Mouse (Mus musculus): ENCODE measurements around the gene Spp2. TPM values are rescaled to one million over a fixed set of nuclear protein-coding genes. Genes with fewer than 3 reads are reported as not detected.

Spp2 gene
- total and polyA plus RNA-seq, 2 experiments from 2014 or later, result 1.2 to 1.3 TPM

DNA sequence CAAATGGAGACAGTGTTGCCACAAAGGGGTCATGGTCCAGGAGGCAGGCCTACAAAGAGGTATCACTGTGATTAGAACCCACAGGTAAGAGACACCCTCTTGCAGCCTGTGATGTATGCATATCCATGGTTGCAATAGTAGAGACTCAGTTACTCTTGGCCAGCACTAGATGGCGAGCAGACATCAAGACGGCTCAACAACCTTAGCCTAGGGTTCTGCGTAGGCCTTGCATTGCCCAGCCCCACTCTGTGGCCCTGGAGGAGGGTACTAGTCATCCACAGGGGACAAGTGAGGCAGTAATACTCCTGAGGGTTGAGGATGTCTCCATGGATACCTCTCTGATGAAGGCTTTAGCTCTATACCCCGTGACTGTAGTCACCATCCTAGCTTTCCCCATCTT, 59.0 kb downstream of the Spp2 start:
- WGBS, result 76% methylated on average over 4 of the region's 4 CpGs
- H3K27me3 ChIP-seq (ENCODE audit: insufficient read depth, low read length), result no peaks in the 10 kb centered on the region
- H3K4me3 ChIP-seq (ENCODE audit: low read depth, low read length), result no peak overlapping the region
- peak; percentile 65 for TF ChIP-seq CTCF (IDR thresholded peaks at IDR 0.05; ENCODE audit: low read depth)
- H3K36me3 ChIP-seq (ENCODE audit: insufficient read depth), result no peaks in the 10 kb centered on the region
- H3K9ac ChIP-seq, result no peak overlapping the region
- peak; percentile 55 for ATAC-seq
- no peaks in the 10 kb centered on the region for H3K9me3 ChIP-seq (ENCODE audit: low read length)
- H3K27ac ChIP-seq (ENCODE audit: low read depth, low read length), result no peak overlapping the region
- H3K4me1 ChIP-seq (ENCODE audit: insufficient read depth), result no peaks in the 10 kb centered on the region
- peak; percentile 54 for DNase-seq
- H3K4me2 ChIP-seq (ENCODE audit: low read depth), result no peak overlapping the region

GRCm38 (mm10) chr1:88466325-88467064, 59.7 kb downstream of the Spp2 start:
- Histone ChIP-seq H3K27ac (ENCODE audit: low read depth, low read length) (no peak overlapping the region), H3K36me3 (ENCODE audit: insufficient read depth) (no peaks in the 10 kb centered on the region), H3K9ac (no peak overlapping the region), H3K4me2 (ENCODE audit: low read depth) (no peak overlapping the region), H3K4me1 (ENCODE audit: insufficient read depth) (no peaks in the 10 kb centered on the region), H3K27me3 (ENCODE audit: insufficient read depth, low read length) (no peaks in the 10 kb centered on the region), H3K9me3 (ENCODE audit: low read length) (no peaks in the 10 kb centered on the region), H3K4me3 (ENCODE audit: low read depth, low read length) (no peak overlapping the region)
- no peak for DNase-seq
- TF ChIP-seq CTCF (IDR thresholded peaks at IDR 0.05; ENCODE audit: low read depth), result no peak
- no peak for ATAC-seq
- WGBS, result 68% methylated on average over 8 of the region's 8 CpGs

DNA sequence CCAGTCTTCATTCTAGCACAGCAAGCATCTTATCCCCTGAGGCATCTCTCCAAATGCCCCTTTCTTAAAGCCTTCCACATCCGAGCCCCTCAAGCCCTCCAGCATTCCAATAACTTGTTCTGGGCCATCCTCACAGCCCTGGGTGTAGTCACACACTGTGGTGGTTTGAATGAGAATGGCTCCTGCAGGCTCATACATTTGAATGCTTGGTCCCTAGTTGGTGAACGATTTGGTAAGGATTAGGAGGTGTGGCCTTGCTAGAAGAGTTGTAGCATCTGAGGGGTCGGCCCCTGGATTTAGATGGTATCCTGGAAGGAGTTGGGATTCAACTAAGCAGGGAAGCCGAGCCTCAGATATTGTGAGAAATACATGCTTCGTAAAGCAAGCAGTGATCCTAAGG, 61.1 kb downstream of the Spp2 start:
- no peak overlapping the region for H3K4me3 ChIP-seq (ENCODE audit: low read depth, low read length)
- ATAC-seq (no peak), DNase-seq (no peak)
- H3K9me3 ChIP-seq (ENCODE audit: low read length), result no peaks in the 10 kb centered on the region
- no peak overlapping the region for H3K27ac ChIP-seq (ENCODE audit: low read depth, low read length)
- 79% methylated on average over 5 of the region's 5 CpGs for WGBS
- no peaks in the 10 kb centered on the region for H3K4me1 ChIP-seq (ENCODE audit: insufficient read depth)
- H3K27me3 ChIP-seq (ENCODE audit: insufficient read depth, low read length), result no peaks in the 10 kb centered on the region
- no peak overlapping the region for H3K4me2 ChIP-seq (ENCODE audit: low read depth)
- H3K9ac ChIP-seq, result no peak overlapping the region
- H3K36me3 ChIP-seq (ENCODE audit: insufficient read depth), result no peaks in the 10 kb centered on the region
- no peak for TF ChIP-seq CTCF (IDR thresholded peaks at IDR 0.05; ENCODE audit: low read depth)

DNA sequence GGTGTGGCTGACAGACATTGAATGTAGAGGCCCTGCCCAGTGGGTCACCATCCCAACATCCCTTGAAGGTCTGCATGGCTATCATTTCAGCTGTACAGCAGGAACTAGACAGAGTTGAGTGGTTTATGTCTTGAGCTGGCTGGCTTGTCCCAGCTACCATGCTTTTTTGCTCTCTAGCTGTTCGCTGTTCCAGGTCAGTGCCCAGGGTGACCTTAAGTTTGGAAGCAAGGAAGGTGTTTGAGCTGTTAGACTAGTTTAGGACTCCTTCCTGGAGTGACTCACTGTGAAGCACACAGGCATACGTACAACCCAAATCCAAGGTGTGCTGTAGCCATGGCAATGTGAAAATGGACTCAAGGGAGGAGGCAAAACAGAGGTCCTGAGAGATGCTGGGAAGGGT, 61.6 kb downstream of the Spp2 start:
- Histone ChIP-seq H3K36me3 (ENCODE audit: insufficient read depth) (no peaks in the 10 kb centered on the region), H3K9me3 (ENCODE audit: low read length) (no peaks in the 10 kb centered on the region), H3K4me2 (ENCODE audit: low read depth) (no peak overlapping the region), H3K9ac (no peak overlapping the region), H3K27ac (ENCODE audit: low read depth, low read length) (no peak overlapping the region), H3K4me3 (ENCODE audit: low read depth, low read length) (no peak overlapping the region), H3K27me3 (ENCODE audit: insufficient read depth, low read length) (no peaks in the 10 kb centered on the region), H3K4me1 (ENCODE audit: insufficient read depth) (no peaks in the 10 kb centered on the region)
- ATAC-seq (no peak), DNase-seq (no peak)
- WGBS, result 96% methylated on average over 2 of the region's 2 CpGs
- TF ChIP-seq CTCF (IDR thresholded peaks at IDR 0.05; ENCODE audit: low read depth), result no peak

GRCm38 (mm10) chr1:88469746-88470145, 63.0 kb downstream of the Spp2 start:
- WGBS, result 85% methylated on average over 4 of the region's 4 CpGs
- H3K4me2 ChIP-seq (ENCODE audit: low read depth), result no peak overlapping the region

GRCm38 (mm10) chr1:88472258-88472657, 65.5 kb downstream of the Spp2 start:
- DNase-seq (no peak), ATAC-seq (no peak)
- H3K36me3 ChIP-seq (ENCODE audit: insufficient read depth), result no peaks in the 10 kb centered on the region
- no peaks in the 10 kb centered on the region for H3K27me3 ChIP-seq (ENCODE audit: insufficient read depth, low read length)
- no peak overlapping the region for H3K9ac ChIP-seq
- no peak overlapping the region for H3K4me2 ChIP-seq (ENCODE audit: low read depth)
- TF ChIP-seq CTCF (IDR thresholded peaks at IDR 0.05; ENCODE audit: low read depth), result no peak
- no peak overlapping the region for H3K4me3 ChIP-seq (ENCODE audit: low read depth, low read length)
- no peaks in the 10 kb centered on the region for H3K4me1 ChIP-seq (ENCODE audit: insufficient read depth)
- 13% methylated on average over 6 of the region's 6 CpGs for WGBS
- no peaks in the 10 kb centered on the region for H3K9me3 ChIP-seq (ENCODE audit: low read length)
- H3K27ac ChIP-seq (ENCODE audit: low read depth, low read length), result no peak overlapping the region

More at GRCm38 (mm10) chr1:88469746-88470145, 63.0 kb downstream of the Spp2 start:
- no peak for DNase-seq
- Histone ChIP-seq H3K27me3 (ENCODE audit: insufficient read depth, low read length) (no peaks in the 10 kb centered on the region), H3K9ac (no peak overlapping the region), H3K4me3 (ENCODE audit: low read depth, low read length) (no peak overlapping the region), H3K9me3 (ENCODE audit: low read length) (no peaks in the 10 kb centered on the region), H3K36me3 (ENCODE audit: insufficient read depth) (no peaks in the 10 kb centered on the region), H3K27ac (ENCODE audit: low read depth, low read length) (no peak overlapping the region), H3K4me1 (ENCODE audit: insufficient read depth) (no peaks in the 10 kb centered on the region)
- no peak for TF ChIP-seq CTCF (IDR thresholded peaks at IDR 0.05; ENCODE audit: low read depth)
- no peak for ATAC-seq

GRCm38 (mm10) chr1:88473899-88474298, 67.1 kb downstream of the Spp2 start:
- no peak for ATAC-seq
- no peak for DNase-seq
- Histone ChIP-seq H3K9ac (no peak overlapping the region), H3K9me3 (ENCODE audit: low read length) (no peaks in the 10 kb centered on the region), H3K27me3 (ENCODE audit: insufficient read depth, low read length) (no peaks in the 10 kb centered on the region), H3K36me3 (ENCODE audit: insufficient read depth) (no peaks in the 10 kb centered on the region), H3K4me2 (ENCODE audit: low read depth) (no peak overlapping the region), H3K4me3 (ENCODE audit: low read depth, low read length) (no peak overlapping the region), H3K27ac (ENCODE audit: low read depth, low read length) (no peak overlapping the region), H3K4me1 (ENCODE audit: insufficient read depth) (0 out of 2 replicates have a peak, but pooled peaks cover 4% of the 10 kb centered on the region)
- peak; percentile 58 for TF ChIP-seq CTCF (IDR thresholded peaks at IDR 0.05; ENCODE audit: low read depth)
- 69% methylated on average over 2 of the region's 2 CpGs for WGBS

All from forebrain, postnatal 0 days (tissue).